Mouse (Mus musculus) T-helper 17 cell (primary cell): Measurements from ENCODE around the gene Olfr414.

Source experiments
- in situ Hi-C, 2 experiments: fragments of 300-600 bp; cut with MboI, MseI; formaldehyde crosslinking; loops; 1 replicate in 1 of 2; 2 replicates in 1 of 2; pipeline ENCODE4 v1.15.1; 2025; ENCODE audit warnings: high pct_unique_total_duplicates in 2 of 2

Gene Olfr414

GRCm38 (mm10) chr1:174423764-174424163 lies at the start of gene Olfr414:
Gene Olfr414 (plus strand): TSS chr1:174424064.
- in situ Hi-C loops: no loop called here

GRCm38 (mm10) chr1:174390746-174391145 lies 33.1 kb upstream of the Olfr414 start, which contains the start of gene Olfr248:
Gene Olfr248 (plus strand): TSS chr1:174391046.
- in situ Hi-C loops: no loop called here

GRCm38 (mm10) chr1:174422959-174423358 lies 905 bp upstream of the Olfr414 start:
- in situ Hi-C loops: no loop called here

GRCm38 (mm10) chr1:174426180-174426986 lies 2.5 kb downstream of the Olfr414 start:
- in situ Hi-C loops: no loop called here

GRCm38 (mm10) chr1:174427402-174427801 lies 3.5 kb downstream of the Olfr414 start:
- in situ Hi-C loops: no loop called here

GRCm38 (mm10) chr1:174428407-174428806 lies 4.5 kb downstream of the Olfr414 start:
- in situ Hi-C loops: no loop called here

GRCm38 (mm10) chr1:174434121-174434520 lies 10.3 kb downstream of the Olfr414 start:
- in situ Hi-C loops: no loop called here

GRCm38 (mm10) chr1:174441782-174442181 lies 17.9 kb downstream of the Olfr414 start, which contains the start of gene Olfr220:
Gene Olfr220 (plus strand): TSS chr1:174442082.
- in situ Hi-C loops: no loop called here

GRCm38 (mm10) chr1:174455100-174455499 lies 31.2 kb downstream of the Olfr414 start:
- in situ Hi-C loops: loop anchor here in 1 of 2 experiments (25.0 kb wide), 1 partner anchor 643 kb away; no protein-coding TSS in a partner anchor

GRCm38 (mm10) chr1:174465385-174465784 lies 41.5 kb downstream of the Olfr414 start:
- in situ Hi-C loops: loop anchor here (5.0 to 25.0 kb wide), 3 partner anchors 298 to 1008 kb away; no protein-coding TSS in a partner anchor

GRCm38 (mm10) chr1:174466240-174466639 lies 42.4 kb downstream of the Olfr414 start:
- in situ Hi-C loops: loop anchor here (5.0 to 25.0 kb wide), 3 partner anchors 299 to 1009 kb away; no protein-coding TSS in a partner anchor

- in situ Hi-C loops: loop anchor here (5.0 to 25.0 kb wide), 4 partner anchors 302 to 1012 kb away; no protein-coding TSS in a partner anchor
These were observed 45.9 kb downstream of the Olfr414 start for GRCm38 (mm10) chr1:174469736-174470135.

GRCm38 (mm10) chr1:174482567-174482966 lies 58.7 kb downstream of the Olfr414 start:
- in situ Hi-C loops: loop anchor here in 1 of 2 experiments (10.0 kb wide), 1 partner anchor 798 kb away; no protein-coding TSS in a partner anchor
